Mouse (Mus musculus) midbrain, embryonic 15.5 days (tissue): ENCODE measurements around the gene Inf2. TPM values are rescaled to one million over a fixed set of nuclear protein-coding genes. Genes with fewer than 3 reads are reported as not detected.
A peak's percentile ranks its signal among the peaks of the same experiment; 100 is the strongest.

Source experiments
- ATAC-seq: fragments of 200-750 bp; cut with Nextera tagmentation; replicated peaks from 2 replicates; pipeline ENCODE4 v1.8.0; 2017; ENCODE audit warnings: moderate TSS enrichment
- H3K27ac ChIP-seq: fragments of 300-500 bp; sonication (generic); 2 replicates; pipeline ENCODE4 v1.5.1; 2015; ENCODE audit warnings: mild to moderate bottlenecking, inconsistent platforms
- H3K27me3 ChIP-seq: fragments of 300-500 bp; sonication (generic); replicated peaks from 2 replicates; pipeline ENCODE4 v1.6.1; 2015; ENCODE audit warnings: inconsistent platforms
- H3K36me3 ChIP-seq: fragments of 300-500 bp; sonication (generic); replicated peaks from 2 replicates; pipeline ENCODE4 v1.6.1; 2015; ENCODE audit warnings: inconsistent platforms
- H3K4me1 ChIP-seq: fragments of 300-500 bp; sonication (generic); 2 replicates; pipeline ENCODE4 v1.6.1; 2015; ENCODE audit warnings: inconsistent platforms
- H3K4me2 ChIP-seq: fragments of 300-500 bp; sonication (generic); 2 replicates; pipeline ENCODE4 v1.6.1; 2015; ENCODE audit warnings: inconsistent platforms, mild to moderate bottlenecking, moderate library complexity
- H3K4me3 ChIP-seq: fragments of 300-500 bp; sonication (generic); 2 replicates; pipeline ENCODE4 v1.5.1; 2015; ENCODE audit warnings: mild to moderate bottlenecking, inconsistent platforms
- H3K9ac ChIP-seq: fragments of 300-500 bp; sonication (generic); 2 replicates; pipeline ENCODE4 v1.6.1; 2015; ENCODE audit warnings: mild to moderate bottlenecking, inconsistent platforms
- H3K9me3 ChIP-seq: fragments of 300-500 bp; sonication (generic); 2 replicates; pipeline ENCODE4 v1.6.1; 2016; ENCODE audit warnings: inconsistent platforms
- WGBS: fragments of 180-500 bp; shearing (Covaris S2); methylation state at CpG from one replicate; pipeline ENCODE4 v1.1.7; 2015; ENCODE audit warnings: mixed read lengths; 5-methylcytosine and 5-hydroxymethylcytosine counted together
- polyA plus RNA-seq: library from polyadenylated mRNA; unstranded; fragments of >200 nt; fragmentation: Nextera tagmentation; extraction: Ambion mirVana; gene quantifications from 2 replicates; pipeline ENCODE4 v1.2.1, GENCODE M21; 2015

Gene Inf2
- polyA plus RNA-seq, 1 experiment from 2014 or later, result 2.4 TPM

DNA sequence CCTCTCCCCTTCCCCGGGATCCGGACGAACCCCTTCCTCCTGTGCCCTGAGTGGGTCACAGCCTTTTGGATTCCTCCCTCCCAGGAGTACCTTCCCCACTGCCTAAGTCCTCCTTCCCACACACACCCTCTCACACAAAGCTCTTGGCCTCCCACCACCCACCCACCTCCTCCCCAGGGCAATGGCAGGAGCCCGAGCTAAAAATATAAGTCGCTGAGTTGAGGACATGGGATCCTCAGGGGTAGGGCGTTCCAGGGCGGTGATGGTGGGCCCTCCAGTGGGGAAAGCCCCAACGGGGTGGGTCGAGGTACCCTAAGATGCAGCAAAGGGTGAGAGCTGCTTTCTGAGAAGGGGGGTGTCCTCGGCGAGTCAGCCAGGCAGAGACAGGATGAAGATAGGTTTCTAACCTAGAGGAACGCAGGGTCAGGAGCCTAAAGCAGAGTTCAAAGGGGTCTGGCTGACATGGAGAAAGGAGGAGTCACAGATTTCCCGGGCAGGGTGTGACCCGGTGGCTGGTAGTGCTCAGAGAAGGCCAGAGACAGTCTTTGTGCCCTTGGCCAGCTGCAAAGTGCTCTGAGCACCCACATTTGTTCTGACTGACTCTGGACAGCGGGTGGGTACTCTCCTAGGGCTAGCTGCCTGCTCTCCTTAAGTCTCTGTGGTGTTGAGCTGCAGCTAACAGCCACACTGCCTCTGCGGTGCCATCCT, 31.9 kb downstream of the Inf2 start:
- peaks cover 18% of the 10 kb centered on the region for H3K4me1 ChIP-seq
- no peak overlapping the region for H3K27ac ChIP-seq
- peaks cover 23% of the 10 kb centered on the region for H3K27me3 ChIP-seq
- H3K9me3 ChIP-seq, result no peaks in the 10 kb centered on the region
- peak overlapping the region; percentile 92 for H3K4me2 ChIP-seq
- ATAC-seq, result peak; percentile 31
- peak overlapping the region; percentile 53 for H3K4me3 ChIP-seq
- no peaks in the 10 kb centered on the region for H3K36me3 ChIP-seq
- 12% methylated on average over 16 of the region's 16 CpGs for WGBS
- H3K9ac ChIP-seq, result peak overlapping the region; percentile 57

DNA sequence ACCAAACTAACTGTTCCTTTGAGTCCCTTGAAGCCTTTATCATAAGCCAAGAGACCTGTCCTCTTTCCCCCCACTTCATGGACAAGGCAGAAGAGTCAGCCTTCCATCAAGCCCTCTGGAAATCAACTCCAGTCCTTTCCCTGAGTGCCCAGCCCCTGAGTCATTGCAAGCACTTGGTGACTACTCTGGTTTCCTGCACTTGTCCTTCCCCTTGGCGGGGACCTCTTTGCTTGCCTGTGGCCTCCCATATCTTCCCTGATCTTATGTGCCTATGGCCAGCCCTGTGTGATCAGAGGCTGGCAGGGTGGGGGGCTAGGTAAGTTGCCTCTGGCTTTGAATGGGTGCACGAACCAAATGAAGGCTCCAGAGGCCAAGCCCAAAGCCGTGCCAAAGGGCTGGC, 33.3 kb downstream of the Inf2 start:
- Histone ChIP-seq H3K27ac (no peak overlapping the region), H3K36me3 (no peaks in the 10 kb centered on the region), H3K4me3 (no peak overlapping the region), H3K27me3 (peaks cover 23% of the 10 kb centered on the region), H3K9me3 (no peaks in the 10 kb centered on the region), H3K4me1 (peaks cover 18% of the 10 kb centered on the region), H3K4me2 (no peak overlapping the region), H3K9ac (no peak overlapping the region)
- ATAC-seq, result no peak
- WGBS, result 87% methylated on average over 3 of the region's 3 CpGs

DNA sequence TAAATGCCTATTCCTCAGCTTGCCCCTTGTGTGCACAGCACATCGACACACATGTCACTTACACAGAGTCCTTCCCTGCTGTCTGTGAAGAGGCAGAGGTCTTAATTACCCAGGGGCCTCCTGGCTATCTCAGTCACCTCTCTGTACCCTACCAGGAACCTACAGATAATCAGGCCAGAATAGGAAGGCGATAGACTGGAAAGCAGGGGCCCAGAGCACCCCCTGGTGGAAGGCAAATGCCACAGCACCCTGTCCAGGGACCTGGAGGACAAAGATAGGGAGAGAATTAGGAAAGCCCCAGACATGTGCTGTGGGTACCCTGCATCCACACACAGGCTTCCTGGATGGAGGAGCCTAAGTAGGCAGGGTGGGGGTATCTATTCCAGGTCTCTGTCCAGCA, 35.2 kb downstream of the Inf2 start:
- no peaks in the 10 kb centered on the region for H3K9me3 ChIP-seq
- no peak overlapping the region for H3K27ac ChIP-seq
- 16% methylated on average over 2 of the region's 2 CpGs for WGBS
- ATAC-seq, result no peak
- H3K4me3 ChIP-seq, result no peak overlapping the region
- peaks cover 18% of the 10 kb centered on the region for H3K4me1 ChIP-seq
- no peak overlapping the region for H3K4me2 ChIP-seq
- no peak overlapping the region for H3K9ac ChIP-seq
- peaks cover 21% of the 10 kb centered on the region for H3K27me3 ChIP-seq
- H3K36me3 ChIP-seq, result no peaks in the 10 kb centered on the region

DNA sequence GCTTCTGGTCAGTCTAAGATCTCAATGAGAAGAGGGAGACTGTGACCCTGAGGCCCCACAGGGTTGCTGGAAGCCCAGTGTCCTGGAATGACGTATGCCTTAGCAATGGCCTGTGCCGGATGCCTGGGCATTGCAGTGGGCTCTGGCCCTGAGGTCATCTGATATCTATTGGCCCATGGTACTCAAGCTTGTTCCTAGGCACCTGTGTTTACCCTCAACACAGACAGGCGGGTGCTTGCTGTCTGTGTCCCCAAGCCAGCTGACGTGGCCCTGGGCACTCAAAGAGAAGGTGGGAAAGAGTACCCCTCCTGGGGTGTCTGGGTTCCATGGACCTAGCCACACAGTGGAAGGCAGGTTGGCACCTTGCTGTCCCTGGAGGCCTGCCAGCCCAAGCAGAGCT, 37.1 kb downstream of the Inf2 start:
- H3K4me2 ChIP-seq, result no peak overlapping the region
- H3K27ac ChIP-seq, result no peak overlapping the region
- ATAC-seq, result no peak
- no peaks in the 10 kb centered on the region for H3K36me3 ChIP-seq
- H3K4me1 ChIP-seq, result peaks cover 11% of the 10 kb centered on the region
- H3K4me3 ChIP-seq, result no peak overlapping the region
- 83% methylated on average over 4 of the region's 4 CpGs for WGBS
- H3K9me3 ChIP-seq, result no peaks in the 10 kb centered on the region
- no peak overlapping the region for H3K9ac ChIP-seq
- peaks cover 13% of the 10 kb centered on the region for H3K27me3 ChIP-seq

DNA sequence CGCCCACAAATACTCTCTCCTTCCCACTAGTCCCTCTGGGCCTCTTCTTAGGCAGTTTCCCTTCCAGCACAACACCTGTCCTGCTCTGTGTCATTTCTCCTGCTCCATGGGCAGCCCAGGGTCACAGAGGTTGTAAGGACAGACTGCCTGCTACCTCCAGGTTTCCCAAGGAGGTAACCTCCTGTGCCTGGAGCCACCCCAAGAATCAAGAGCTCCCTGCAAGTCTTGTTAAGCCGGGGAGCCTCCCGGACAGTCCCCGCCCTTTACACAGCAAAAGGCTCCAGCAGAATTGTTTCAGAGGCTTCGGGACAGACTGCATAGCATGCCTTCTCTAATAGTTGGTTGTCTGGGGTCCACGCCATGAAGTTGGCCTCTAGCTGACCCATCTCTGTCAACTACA, 37.9 kb downstream of the Inf2 start:
- no peak overlapping the region for H3K4me3 ChIP-seq
- no peak overlapping the region for H3K9ac ChIP-seq
- H3K27me3 ChIP-seq, result peaks cover 6% of the 10 kb centered on the region
- no peaks in the 10 kb centered on the region for H3K9me3 ChIP-seq
- no peak overlapping the region for H3K4me2 ChIP-seq
- peaks cover 8% of the 10 kb centered on the region for H3K4me1 ChIP-seq
- no peak overlapping the region for H3K27ac ChIP-seq
- H3K36me3 ChIP-seq, result no peaks in the 10 kb centered on the region
- ATAC-seq, result no peak
- WGBS, result 80% methylated on average over 6 of the region's 6 CpGs

DNA sequence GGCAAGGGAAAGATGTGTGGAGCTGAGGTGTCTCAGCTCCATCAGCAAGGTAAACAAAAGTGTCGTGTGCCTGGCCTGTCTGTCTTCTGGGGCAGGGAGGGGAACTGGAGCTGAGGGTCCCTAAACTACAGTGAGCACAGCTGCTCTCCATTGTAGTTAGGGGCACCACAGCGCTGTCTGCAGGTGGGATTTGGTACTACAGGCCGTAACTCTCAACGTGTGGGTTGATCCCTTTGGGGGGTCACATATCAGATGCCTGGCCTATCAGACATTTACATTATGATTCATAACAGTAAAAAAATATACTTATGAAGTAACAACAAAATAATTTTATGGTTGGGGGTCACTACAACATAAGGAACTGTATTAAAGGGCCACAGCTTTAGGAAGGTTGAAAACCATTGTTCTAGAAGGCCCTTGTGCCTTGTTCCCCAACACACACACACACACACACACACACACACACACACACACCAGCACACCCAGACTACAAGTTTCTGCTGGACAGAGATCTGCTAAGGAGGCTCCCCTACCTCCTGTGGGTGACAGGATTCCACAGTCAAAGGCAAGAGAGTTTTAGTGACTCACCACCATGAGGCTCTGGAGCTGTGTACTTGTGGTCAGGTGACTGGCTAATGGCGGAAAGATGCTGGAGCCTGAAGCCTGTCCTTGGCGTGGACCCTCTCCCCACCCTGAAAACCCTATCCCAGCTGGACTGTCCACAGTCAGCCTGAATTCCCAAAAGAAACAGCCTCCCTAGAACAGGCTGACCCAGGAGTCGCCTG, 38.7 kb downstream of the Inf2 start:
- no peak overlapping the region for H3K9ac ChIP-seq
- H3K36me3 ChIP-seq, result no peaks in the 10 kb centered on the region
- no peak for ATAC-seq
- no peak overlapping the region for H3K4me2 ChIP-seq
- no peak overlapping the region for H3K27ac ChIP-seq
- WGBS, result 65% methylated on average over 7 of the region's 7 CpGs
- H3K9me3 ChIP-seq, result no peaks in the 10 kb centered on the region
- H3K4me1 ChIP-seq, result peaks cover 8% of the 10 kb centered on the region
- no peak overlapping the region for H3K4me3 ChIP-seq
- H3K27me3 ChIP-seq, result no peaks in the 10 kb centered on the region

DNA sequence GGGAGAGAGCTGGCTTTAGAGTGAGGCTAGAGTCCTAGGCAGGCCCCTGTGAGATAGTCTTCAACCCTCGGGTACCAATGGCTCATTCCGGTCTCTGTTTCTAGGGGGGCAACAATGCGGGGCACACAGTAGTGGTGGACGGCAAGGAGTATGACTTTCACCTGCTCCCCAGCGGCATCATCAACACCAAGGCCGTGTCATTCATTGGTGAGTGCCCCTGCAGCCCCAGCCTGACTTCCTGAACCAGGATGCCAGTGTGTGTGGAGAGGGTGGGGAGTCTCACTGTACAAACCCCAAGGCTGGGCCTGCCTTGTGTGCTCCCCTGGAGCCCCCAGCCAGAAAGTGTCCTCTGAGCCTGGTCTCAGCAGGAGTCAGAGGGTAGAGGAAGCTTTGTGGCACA, 39.6 kb downstream of the Inf2 start:
- no peak for ATAC-seq
- Histone ChIP-seq H3K27ac (no peak overlapping the region), H3K4me2 (no peak overlapping the region), H3K9me3 (no peaks in the 10 kb centered on the region), H3K4me3 (no peak overlapping the region), H3K36me3 (no peaks in the 10 kb centered on the region), H3K9ac (no peak overlapping the region), H3K4me1 (peaks cover 8% of the 10 kb centered on the region), H3K27me3 (no peaks in the 10 kb centered on the region)
- 88% methylated on average over 6 of the region's 6 CpGs for WGBS

DNA sequence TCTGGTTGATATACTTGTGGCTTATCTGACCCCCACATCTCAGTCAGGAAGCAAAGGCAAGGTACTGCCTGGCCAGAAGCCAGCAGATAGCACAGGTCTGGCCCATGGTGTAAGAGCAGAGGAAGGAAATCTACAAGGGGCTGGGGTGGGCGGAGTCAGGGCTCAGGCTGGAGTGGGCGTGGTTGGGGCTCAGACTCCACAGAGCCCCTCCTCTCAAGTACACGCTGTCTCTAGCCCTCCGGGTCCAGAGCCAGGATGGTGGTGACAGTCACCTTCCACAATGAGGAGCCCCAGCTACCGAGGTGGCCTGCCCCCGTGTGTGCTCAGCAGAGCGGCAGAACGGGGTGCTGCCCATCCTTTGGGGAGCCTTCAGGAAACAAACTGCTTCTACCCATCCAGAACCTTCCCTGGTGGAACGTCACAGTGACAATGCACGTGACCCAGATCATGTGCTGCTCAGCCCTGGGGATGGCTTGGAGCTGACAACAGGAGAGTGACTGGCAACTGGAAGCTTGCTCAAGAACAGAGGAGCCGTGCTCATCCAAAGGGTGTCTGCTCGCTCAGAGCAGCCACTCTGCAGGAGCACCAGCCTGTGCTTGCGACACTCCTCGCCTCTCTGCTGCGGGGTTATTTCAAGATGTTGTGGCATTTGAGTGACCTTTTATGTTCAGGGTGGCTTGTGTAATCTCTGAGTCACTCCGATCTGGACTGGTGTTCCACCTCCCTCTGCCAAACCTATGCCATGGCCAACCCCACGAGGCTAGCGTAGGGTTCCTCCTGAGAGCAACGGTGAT, 40.5 kb downstream of the Inf2 start:
- peak overlapping the region; percentile 14; the same call in 1 of the 2 replicates for H3K4me3 ChIP-seq
- peak overlapping the region; percentile 46 for H3K4me2 ChIP-seq
- WGBS, result 35% methylated on average over 19 of the region's 19 CpGs
- no peak overlapping the region for H3K27ac ChIP-seq
- no peaks in the 10 kb centered on the region for H3K9me3 ChIP-seq
- peak; percentile 66 for ATAC-seq
- H3K9ac ChIP-seq, result peak overlapping the region; percentile 13; the same call in 1 of the 2 replicates
- H3K36me3 ChIP-seq, result no peaks in the 10 kb centered on the region
- H3K4me1 ChIP-seq, result peaks cover 8% of the 10 kb centered on the region
- no peaks in the 10 kb centered on the region for H3K27me3 ChIP-seq

DNA sequence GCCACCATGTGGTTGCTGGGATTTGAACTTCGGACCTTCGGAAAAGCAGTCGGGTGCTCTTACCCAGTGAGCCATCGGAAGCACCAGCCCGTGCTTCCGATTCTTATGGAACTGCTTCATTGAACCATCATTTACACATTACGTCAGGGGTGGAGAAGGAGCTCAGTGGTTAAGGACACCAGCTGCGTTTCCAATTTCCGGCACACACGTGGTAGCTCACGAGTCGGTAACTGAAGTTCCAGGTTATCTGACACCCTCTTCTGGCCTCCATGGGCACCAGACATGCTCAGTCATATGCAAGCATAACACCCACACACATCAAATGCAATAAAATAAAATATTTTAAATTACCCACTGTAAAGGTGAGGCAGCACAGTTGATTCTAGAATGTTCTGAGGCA, 41.4 kb downstream of the Inf2 start:
- no peak overlapping the region for H3K4me2 ChIP-seq
- 95% methylated on average over 12 of the region's 12 CpGs for WGBS
- no peak overlapping the region for H3K4me3 ChIP-seq
- ATAC-seq, result no peak
- no peaks in the 10 kb centered on the region for H3K27me3 ChIP-seq
- no peak overlapping the region for H3K27ac ChIP-seq
- H3K36me3 ChIP-seq, result no peaks in the 10 kb centered on the region
- H3K9ac ChIP-seq, result no peak overlapping the region
- peaks cover 8% of the 10 kb centered on the region for H3K4me1 ChIP-seq
- H3K9me3 ChIP-seq, result no peaks in the 10 kb centered on the region

DNA sequence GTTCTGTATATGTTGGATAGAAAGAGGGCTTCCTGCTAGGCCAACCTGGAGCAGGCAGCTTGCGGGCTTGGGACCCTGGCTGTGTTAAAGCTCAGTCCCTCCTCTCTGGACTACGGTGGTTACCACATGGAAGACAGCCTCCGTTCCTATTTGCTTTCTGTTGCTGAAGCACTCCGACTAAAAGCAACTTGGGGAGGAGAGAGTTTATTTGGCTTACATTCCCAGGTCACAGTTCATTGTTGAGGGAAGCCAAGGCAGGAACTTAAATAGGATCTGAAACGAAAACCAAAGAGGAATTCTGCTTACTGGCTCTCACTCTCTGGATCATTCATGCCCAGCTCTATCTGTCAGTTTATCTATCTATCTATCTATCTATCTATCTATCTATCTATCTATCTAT, 42.2 kb downstream of the Inf2 start:
- Histone ChIP-seq H3K4me3 (no peak overlapping the region), H3K27ac (no peak overlapping the region), H3K27me3 (no peaks in the 10 kb centered on the region), H3K9ac (no peak overlapping the region), H3K9me3 (no peaks in the 10 kb centered on the region), H3K4me1 (peaks cover 8% of the 10 kb centered on the region), H3K4me2 (no peak overlapping the region), H3K36me3 (no peaks in the 10 kb centered on the region)
- 77% methylated on average over 5 of the region's 5 CpGs for WGBS
- no peak for ATAC-seq

DNA sequence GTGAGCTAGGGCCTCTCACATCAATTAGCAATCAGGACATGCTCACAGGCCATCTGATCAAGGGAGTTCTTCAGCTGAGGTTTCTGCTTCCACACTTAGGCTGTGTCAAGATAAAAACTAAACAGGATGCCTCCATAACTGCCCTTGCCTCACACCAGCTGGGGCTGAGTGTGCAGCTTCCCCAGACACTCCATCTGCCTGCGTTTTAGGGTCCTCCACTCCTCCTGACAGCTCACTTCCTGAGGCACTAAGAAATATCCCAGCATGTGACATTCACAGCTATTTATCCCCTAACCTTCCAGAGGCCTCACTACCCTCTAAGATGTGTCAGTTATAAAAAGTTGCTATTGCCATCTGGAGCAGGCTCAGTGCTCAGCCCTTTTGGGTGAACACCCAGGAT, 42.9 kb downstream of the Inf2 start:
- H3K9ac ChIP-seq, result no peak overlapping the region
- H3K4me3 ChIP-seq, result no peak overlapping the region
- ATAC-seq, result no peak
- H3K27ac ChIP-seq, result no peak overlapping the region
- no peaks in the 10 kb centered on the region for H3K9me3 ChIP-seq
- no peaks in the 10 kb centered on the region for H3K27me3 ChIP-seq
- WGBS, result 59% methylated on average over 1 of the region's 1 CpGs
- H3K4me1 ChIP-seq, result peaks cover 8% of the 10 kb centered on the region
- H3K36me3 ChIP-seq, result no peaks in the 10 kb centered on the region
- H3K4me2 ChIP-seq, result no peak overlapping the region

DNA sequence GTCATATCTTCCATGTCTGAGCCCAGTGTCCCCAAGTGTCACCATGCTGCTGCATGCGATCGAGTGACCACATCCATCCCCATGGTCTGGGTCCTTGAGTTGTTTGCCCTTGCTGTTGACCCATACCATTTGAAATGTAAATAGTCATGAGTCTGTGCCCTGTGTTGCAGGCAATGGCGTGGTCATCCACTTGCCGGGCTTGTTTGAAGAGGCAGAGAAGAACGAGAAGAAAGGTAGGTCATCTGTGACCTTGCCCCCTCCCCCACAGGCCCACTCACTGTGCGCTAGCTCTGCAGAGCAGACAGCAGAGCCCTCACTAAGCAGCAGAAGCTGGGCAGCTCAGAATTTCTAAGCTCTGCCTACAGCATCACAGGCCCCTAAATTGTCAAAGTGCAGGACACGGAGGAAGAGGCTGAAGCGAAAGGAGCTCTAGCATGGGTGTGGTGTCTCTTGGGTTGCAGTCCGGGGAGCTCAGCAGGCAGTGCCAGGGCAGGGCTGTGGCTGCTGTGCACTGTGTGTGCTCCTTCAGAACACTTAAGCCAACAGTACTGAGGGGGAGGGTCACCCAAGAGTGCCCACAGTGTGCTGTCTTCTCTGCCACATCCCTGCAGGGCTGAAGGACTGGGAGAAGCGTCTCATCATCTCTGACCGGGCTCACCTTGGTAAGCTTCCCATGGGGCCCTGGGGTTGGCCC, 43.6 kb downstream of the Inf2 start:
- Histone ChIP-seq H3K4me3 (no peak overlapping the region), H3K9ac (no peak overlapping the region), H3K4me1 (peaks cover 8% of the 10 kb centered on the region), H3K27me3 (no peaks in the 10 kb centered on the region), H3K36me3 (no peaks in the 10 kb centered on the region), H3K27ac (no peak overlapping the region), H3K4me2 (no peak overlapping the region), H3K9me3 (no peaks in the 10 kb centered on the region)
- ATAC-seq, result no peak
- 76% methylated on average over 11 of the region's 11 CpGs for WGBS
